Mouse (Mus musculus): ENCODE results near the gene Rbm8a. TPM values are rescaled to one million over a fixed set of nuclear protein-coding genes. Genes with fewer than 3 reads are reported as not detected.
"Not testable (repeated sequence)": the region's sequence is repeated elsewhere in the genome, so short reads cannot be mapped to it uniquely, and the experiment has no call there.

Rbm8a gene
- total RNA-seq, 2 experiments from 2014 or later: 50.8 to 58.4 TPM

DNA sequence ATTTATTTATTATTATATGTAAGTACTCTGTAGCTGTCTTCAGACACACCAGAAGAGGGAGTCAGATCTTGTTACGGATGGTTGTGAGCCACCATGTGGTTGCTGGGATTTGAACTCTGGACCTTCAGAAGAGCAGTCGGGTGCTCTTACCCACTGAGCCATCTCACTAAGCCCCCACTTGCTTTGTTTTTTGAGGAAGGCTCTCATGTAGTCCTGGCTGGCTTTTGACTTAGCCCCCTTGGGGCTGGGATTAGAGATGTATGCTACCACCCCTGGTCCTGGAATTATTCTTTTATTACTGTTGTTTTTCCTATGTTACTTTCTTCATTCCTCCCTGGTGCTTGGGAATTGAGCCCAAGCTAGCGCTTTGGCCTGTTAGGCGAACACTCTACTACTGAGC is 23.7 kb upstream of the Rbm8a start:
- not testable (repeated sequence) for DNase-seq

DNA sequence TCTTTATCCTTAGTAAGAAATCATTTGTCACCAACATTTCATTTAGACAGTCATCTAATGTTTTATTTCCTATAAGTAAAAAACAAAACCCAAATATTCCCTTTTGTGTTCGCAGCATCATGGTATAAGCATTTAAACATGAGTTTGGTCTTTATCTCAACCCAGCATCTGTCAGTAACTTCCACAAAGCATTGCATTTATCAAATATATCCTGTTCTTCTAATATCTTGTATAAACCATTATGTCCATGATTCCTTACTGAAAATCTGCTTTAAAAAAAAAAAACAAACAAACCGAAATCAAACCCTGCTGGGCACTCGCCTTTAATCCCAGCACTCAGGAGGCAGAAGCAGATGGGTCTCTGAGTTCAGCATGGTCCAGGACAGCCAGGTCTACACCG is 23.1 kb upstream of the Rbm8a start:
- no peak for DNase-seq

DNA sequence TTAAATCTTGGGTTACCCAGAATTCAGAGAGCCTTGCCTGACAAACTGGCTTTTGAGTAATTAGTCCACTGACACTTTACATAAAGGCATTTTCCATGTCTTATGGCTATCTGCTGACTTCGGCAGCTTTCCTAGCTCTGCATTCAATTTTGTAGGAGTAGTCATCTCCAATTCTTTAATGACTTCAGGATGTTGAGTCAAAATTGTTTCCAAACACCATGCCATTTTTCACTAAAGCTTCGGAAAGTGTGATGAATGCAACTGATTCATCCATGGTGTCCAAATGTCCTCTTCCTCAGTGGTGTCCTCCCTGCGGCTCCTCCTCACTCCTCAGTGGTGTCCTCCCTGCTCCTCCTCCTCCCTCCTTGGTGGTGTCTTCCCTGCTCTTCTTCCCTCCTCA is 11.8 kb upstream of the Rbm8a start:
- no peak for DNase-seq

DNA sequence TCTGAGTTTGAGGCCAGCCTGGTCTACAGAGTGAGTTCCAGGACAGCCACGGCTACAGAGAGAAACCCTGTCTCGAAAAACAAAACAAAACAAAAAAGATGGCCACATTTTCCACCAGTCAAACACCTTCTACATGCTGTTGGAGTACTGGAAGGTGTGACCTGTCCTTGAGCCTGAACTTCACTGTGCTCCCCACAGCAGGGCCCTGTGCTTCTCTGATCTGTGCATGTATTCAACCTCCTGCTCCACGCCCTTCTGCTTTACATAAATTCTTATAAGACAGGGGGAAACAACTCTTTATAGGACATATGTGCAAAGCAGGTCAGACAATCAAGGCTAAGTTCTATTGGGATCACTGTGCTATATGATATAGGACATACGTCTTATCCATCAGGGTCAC is 6.5 kb upstream of the Rbm8a start:
- DNase-seq: no peak

DNA sequence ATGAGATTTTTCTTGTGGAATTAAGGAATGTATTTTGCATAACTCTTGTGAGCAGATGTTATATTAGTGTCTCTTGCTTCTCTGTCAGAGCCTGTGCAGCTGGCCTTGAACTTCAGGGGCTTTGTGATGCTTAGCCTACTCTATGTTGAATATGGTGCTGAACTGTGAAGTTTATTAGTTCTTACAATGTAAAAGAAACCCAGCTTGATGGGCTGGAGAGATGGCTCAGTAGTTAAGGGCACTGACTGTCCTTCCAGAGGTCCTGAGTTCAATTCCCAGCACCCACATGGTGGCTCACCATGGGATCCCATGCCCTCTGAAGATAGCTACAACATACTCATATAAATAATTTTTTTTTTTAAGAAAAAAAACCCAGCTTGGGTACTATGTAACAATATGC is 2.3 kb downstream of the Rbm8a start:
- no peak for DNase-seq

DNA sequence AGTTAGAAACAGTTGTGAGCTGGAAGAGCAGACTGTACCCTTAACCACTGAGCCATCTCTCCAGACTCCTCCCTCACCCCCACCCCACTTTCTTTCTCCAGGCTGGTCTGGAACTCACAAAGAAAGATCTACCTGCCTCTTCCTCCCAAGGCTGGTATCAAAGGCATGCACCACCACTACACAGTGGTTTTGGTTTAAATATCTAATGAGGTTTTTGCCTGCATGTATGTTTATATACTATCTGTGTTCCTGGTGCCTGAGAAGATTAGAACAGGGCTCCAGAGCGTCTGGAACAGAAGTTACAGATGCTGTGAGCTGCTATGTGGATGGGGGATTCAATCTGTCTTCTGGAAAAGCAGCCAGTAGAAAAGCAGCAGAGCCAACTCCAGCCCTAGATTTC is 4.3 kb downstream of the Rbm8a start:
- DNase-seq: no peak

DNA sequence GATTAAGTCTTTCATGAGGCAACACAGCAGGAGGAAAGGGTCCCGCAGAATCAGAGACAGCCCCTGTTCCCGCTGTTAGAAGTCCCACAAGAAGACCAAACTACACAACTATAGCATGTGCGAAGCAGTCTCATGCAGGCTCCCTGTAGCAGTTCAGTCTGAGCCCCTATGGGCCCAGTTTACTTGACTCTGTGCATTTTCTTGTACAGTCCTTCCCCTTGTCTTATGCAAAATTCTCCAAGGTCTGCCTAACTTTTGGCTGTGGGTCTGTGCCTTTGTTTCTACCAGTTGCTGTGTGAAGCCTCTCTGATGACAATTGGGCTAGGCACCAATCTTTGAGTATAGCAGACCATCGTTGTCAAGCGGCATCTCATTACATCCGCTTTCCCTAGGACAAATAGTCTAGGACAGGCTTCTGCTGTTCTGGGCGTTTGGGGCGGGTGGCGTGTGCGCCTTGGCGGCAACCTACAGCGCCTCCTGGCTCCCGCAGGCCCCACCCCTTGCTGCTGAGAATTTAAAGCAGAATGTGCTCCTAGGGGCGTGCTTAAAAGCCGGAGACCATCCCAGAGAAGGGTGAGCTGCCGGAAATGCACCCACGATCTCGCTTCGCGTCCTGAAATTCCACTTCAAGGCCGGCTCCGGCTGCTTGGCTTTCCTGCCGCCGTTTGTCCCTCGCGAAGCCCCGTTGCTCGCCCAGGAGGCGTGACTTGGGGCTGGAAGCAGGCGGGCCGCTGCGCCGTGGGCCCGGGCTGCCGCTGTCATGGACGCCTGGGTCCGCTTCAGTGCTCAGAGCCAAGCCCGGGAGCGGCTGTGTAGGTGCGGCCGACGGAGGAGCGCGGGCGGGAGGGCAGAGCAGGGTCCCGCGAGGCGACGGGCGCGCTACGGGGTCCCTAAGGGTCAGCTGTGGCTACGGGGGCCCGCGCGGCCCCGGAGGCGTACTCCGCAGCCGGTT is 5.5 kb downstream of the Rbm8a start, which contains the start of the genes Pex11b and Gm42957:
TSS of gene Pex11b (plus strand) at position 449 of the 952 bp plus-strand sequence.
TSS of gene Gm42957 (plus strand) at position 547 of the 952 bp plus-strand sequence.
- peak; percentile 88 to 89 for DNase-seq

DNA sequence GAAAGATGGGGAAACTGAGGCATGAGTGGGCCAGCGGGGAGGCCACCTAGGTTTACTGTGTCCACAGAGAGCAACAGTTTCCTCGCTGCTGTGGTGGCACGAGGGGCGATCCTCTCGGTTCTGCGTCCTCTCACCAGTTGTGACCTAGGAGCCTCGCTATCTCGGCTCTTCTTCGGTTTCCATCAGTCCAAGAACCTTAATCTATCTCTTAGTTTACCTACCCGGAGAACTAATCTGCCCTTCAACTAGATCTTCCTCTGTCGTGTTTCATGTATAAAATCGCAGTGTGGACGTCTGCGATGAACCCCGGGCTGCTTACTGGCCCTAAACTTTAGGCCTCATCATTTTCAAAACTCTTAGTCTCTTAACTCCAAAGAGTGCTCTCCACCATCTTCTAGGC is 6.2 kb downstream of the Rbm8a start:
- no peak for DNase-seq

DNA sequence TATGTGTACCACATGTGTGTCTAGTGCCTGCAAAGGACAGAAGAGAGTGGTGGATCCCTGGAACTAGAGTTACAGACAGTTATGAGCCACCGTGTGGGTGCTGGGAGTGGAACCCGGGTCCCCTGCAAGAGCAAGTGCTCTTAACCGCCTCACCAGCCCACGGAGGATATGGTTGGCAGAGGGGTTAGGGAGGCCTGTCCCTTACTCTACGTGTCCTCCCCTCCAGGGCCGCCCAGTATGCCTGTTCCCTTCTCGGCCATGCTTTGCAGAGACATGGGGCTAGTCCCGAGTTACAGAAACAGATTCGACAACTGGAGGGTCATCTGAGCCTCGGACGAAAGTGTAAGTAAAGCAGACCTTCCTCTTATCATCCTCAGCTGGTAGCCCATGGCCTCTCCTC is 6.7 kb downstream of the Rbm8a start:
- DNase-seq: no peak

DNA sequence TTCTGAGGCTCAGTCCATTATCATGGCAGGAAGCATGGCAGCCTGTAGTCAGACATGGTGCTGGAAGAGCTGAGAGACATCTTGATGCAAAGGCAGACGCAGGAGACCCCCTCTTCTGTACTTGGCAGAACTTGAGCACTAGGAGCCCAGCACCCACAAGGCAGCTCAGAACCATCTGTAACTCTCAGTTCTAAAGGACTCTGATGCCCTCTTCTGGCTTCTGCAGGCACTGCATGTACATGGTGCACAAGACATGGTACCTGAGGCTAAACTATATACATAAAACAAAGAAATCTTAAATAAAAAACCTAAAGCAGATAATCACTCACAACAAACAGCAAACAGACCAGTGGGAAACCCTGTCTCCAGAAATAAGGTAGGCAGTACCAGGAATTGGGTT is 9.5 kb downstream of the Rbm8a start:
- DNase-seq: peak; percentile 27 to 37

DNA sequence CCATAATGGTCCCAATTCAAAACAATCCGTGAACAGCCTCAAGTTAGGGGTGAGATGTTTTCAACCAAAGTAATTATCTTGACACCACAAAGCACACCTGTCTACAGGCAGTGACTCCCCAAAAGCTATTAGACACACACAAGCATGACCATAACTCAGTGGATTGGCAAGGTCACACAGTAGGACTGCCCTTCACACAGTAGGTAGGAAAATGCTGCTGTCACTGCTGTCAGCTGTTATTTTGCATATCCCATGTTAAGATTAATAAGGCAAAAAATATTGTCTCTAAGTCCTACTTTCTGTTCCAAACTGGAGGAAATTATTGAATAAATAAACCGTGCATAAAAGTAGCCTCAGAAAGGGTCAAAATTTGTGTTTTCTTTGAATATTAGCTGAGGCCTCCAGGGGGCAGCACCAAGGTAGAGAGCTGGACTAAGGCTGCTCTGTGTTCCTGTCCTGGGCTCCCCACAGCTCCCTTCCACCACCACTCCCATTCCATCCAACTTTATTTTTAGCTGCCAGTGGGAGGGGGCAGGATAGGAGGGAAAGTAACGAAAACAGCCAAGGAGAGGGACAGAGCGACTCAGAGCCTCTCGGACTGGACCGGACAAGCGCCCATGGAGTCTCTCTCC is 15.4 kb downstream of the Rbm8a start, which contains the start of gene Itga10:
TSS of gene Itga10 (plus strand) at position 567 of the 632 bp plus-strand sequence.
- no peak for DNase-seq

DNA sequence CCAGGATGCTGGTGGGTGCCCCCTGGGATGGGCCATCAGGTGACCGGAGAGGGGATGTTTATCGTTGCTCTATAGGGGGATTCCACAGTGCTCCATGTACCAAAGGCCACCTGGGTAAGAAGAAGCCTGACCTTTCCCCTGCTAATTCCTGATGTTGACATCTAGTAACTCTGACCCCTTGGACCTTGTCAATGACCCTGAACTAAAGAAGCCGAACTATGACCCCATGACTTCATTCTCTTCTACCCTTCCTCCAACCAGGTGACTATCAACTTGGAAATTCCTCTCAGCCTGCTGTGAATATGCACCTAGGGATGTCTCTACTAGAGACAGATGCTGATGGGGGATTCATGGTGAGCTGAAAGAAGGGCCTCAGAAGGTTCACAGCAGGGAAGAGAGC is 17.6 kb downstream of the Rbm8a start:
- DNase-seq: no peak

DNA sequence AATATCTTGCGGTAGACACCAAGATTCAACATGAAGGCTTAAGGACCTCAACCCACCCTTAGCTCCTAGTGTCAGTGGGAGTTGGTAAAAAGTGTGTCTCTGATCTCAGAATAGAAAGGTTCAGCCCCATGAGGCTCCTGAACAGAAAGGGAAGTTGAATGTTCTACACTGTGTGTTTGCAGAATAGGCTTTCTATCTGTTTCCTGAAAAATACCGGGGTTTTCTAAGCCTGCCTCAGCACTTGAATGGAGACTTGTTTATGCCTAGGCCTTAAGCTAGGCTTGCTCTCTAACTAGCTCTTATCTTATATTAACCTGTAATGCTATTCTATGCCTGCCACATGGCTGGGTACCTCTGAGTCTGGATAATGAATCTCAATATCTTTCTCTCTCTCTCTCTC is 31.2 kb downstream of the Rbm8a start:
- no peak for DNase-seq

DNA sequence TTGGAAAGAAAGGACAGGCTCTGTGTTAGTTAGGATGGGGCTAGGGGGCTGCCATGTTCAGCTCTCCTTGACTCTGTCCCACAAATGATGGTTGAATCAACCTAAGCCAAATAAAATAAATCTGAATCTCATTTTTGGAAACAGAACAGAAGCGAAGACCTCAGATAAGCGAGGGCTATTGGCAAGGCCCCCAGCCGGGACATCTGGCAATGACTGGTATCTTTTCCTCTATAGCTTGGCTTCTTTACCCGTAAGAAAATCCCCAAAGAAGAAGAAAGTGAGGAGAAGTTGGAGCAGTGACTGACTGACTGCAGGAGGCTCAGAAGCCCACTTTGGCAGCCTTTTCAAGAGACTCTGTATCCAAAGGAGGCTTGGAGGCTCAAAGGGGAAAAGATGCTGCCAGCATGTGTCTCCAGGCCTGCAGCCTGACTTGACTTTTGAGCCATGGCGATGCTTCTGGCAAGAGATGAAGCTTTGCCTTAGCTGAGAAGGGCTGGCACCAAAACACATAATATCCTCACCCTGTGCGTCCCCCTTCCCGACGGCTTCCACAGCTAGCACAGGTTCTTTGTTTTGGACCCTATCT is 33.1 kb downstream of the Rbm8a start:
- DNase-seq: no peak

DNA sequence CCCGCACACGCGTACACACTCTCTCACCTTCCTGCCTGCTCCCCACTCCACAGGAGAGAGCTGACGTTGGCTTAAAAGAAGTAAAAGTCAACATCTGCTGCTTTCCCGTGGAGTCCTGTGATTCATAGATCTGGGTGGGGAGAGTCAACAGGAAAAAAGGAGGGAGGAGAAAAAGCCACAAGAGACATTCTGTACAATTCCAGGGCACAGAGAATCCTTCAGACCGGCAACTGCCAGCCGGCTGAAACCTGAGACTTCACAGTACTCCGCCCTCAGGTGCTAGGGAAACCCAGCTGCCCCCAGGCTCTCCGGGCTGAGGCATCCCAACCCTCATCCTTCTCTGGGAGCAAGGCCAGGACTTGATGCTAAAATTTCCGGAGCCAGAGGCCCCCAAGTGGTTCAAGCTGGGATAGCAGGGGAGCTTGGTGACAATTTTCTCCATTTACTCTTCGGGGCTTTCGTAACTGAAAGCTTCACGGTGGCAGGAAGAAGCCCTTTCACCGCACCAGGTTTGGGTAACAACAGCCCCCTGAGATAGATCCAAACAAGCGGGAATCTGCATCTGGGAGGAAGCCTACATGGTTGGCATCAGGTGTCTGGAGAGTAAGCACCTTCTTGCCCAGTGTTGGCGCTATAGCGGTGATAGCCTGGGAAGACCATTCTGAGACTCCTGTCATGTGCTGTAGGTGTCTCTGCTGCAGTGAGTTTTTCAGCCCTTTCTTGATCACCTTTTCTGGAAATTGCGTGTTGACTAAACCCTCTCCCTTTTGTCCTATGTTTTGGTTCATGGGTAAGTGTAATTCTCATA is 33.9 kb downstream of the Rbm8a start:
- peak; percentile 82 to 86 for DNase-seq

DNA sequence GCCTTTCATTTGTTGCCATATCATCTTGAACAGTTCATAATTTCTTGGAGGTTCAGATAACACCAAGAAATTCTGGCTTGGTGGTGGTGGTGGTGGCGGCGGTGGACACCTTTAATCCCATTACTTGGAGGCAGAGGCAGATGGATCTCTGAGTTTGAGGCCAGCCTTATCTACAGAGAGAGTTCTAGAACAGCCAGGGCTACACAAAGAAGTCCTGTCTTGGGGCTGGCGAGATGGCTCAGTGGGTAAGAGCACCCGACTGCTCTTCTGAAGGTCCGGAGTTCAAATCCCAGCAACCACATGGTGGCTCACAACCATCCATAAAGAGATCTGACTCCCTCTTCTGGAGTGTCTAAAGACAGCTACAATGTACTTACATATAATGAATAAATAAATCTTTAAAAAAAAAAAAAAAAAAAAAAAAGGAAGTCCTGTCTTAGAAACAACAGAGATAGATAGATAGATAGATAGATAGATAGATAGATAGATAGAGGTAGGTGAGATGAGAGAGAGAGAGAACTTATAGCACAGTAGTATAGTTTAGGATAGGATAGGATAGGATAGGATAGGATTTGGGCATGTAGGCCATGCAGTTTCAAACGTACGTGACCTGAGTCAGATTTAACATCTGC is 36.1 kb downstream of the Rbm8a start:
- not testable (repeated sequence) for DNase-seq

DNA sequence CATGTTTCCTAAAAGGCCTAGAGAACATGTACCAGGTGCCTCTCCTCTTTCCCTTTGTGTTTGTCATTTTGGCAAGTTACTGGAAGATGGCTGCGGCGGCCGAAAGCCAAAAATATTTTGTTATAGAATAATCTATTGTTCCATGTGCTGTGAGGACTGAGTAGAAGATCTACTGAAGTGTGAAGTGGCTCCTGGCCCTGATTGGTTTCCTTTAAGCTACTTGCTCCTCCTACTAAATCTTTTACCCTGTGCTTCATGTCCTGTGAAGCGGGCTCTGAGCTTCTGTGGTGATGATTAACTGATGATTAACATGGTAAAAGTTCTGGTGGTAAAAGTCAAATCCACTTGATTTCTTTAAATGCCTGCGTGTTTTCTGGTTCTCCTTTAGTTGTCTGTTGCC is 37.2 kb downstream of the Rbm8a start:
- DNase-seq: no peak

DNA sequence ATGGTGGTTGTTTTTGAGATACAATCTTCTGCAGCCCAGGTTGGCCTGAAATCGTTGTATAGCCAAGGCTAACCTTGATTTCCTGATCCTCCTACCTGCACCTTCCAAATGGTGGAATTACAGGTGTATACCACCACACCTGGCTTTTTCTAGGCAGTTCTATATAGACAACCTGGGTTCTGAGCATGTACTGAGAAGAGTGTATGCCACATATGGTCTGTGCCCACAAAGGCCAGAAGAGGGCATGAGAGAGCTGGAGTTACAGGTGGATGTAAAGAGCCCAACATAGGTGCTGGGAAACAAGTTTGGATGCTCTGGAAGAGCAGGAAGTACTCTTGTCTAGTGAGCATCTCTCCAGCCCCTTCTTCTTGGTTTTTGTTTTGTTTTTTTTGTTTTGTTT is 37.6 kb downstream of the Rbm8a start:
- no peak for DNase-seq

DNA sequence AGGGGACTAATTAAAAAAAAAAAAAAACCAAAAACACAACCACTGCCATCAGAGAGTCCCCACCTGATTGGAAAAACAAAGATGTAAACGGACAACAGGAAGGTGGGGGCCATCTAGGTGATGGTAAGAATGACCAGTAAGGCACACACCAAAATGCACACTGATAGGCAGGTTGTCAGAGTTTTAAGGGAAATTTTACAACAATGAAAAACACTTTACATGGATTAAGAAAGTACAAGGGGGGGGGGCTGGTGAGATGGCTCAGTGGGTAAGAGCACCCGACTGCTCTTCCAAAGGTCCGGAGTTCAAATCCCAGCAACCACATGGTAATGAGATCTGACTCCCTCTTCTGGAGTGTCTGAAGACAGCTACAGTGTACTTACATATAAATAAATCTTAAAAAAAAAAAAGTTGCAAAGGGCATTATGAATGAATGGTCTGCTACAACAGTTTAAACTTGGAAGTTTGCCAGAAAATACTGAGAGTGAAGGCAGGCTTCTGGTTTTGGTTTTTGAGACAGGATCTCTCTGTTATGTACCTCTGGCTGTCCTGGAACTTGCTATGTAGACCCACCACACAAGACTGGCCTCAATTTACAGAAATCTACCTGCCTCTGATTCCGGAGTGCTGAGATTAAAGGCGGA is 38.8 kb downstream of the Rbm8a start:
- no peak for DNase-seq

DNA sequence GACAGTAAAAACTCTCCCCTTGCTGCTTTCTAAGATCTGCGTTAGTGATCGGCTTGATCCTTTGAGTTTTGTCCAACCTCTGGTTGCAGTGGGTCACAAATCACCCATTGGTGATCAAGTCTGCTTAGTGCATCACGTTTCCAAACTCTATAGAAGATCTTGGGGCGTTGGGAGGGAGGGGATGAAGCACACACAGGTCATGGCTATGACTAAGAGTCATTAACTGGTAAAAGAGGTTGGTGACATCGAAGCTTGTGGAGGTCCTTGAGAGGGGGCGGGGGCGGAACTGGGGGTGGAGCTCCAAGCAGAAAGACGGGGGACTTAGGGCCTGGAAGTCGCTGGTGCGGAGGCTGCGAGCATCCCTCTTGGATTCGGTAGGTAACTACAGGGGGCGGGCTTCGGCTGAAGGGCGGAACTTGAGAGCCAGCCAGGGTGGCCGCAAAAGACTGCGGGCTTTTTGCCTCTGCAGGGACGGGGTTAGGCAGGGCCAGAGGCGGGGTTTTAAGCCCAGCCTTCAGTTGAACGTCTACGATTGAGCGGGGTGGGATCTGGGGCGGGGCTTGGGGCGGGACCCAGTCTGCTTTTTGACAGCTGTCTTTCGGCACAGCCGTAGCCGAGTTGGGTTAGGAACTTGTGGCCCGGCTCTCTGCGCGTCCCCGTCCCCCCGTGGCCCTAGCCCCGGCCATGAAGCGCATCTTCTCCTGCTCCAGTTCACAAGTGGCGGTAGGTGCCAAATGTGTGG is 40.2 kb downstream of the Rbm8a start, which contains the start of gene Ankrd35:
TSS of gene Ankrd35 (plus strand) at position 405 of the 742 bp plus-strand sequence.
- peak; percentile 71 to 75 for DNase-seq
